Mouse (Mus musculus) ovary, adult 10 weeks (tissue): Measurements from ENCODE around the gene Zfp976. TPM values are rescaled to one million over a fixed set of nuclear protein-coding genes. Genes with fewer than 3 reads are reported as not detected.

Experiments used
- polyA plus RNA-seq: library from polyadenylated mRNA; stranded (reverse); fragments of 350-450 nt; fragmentation: Illumina TruSeq; extraction: RNeasy Lipid Tissue Mini Kit (QIAGEN cat#74804); gene quantifications from one replicate; pipeline ENCODE4 v1.2.3, GENCODE M21; 2014

Gene Zfp976
- 28.8 TPM for polyA plus RNA-seq

GRCm38 (mm10) chr7:42642152-42643115 lies at the start of gene Zfp976:
Zfp976 (minus strand) TSS chr7:42642588.

GRCm38 (mm10) chr7:42592413-42592812 lies 50.0 kb downstream of the Zfp976 start, which contains the start of gene Zfp977:
Zfp977 (minus strand) TSS chr7:42592547.

GRCm38 (mm10) chr7:42578488-42578887 lies 63.9 kb downstream of the Zfp976 start, which contains the start of gene Gm21028:
Gm21028 (minus strand) TSS chr7:42578588.

Other genes with a start within 250 kb of the Zfp976 start
- gene 4933421I07Rik, start 194.5 kb downstream of the Zfp976 start, polyA plus RNA-seq: not detected
- gene Zfp141, start 136.8 kb downstream of the Zfp976 start, polyA plus RNA-seq: 47.0 TPM
- gene Gm21028, start 64.0 kb downstream of the Zfp976 start, polyA plus RNA-seq: not detected
- 11.1 TPM for gene Zfp977, start 50.0 kb downstream of the Zfp976 start, polyA plus RNA-seq
- gene Zfp975, start 50.2 kb upstream of the Zfp976 start, polyA plus RNA-seq: 56.1 TPM
- gene Gm17067, start 84.4 kb upstream of the Zfp976 start, polyA plus RNA-seq: not detected
- gene Vmn2r62, start 150.9 kb upstream of the Zfp976 start, polyA plus RNA-seq: not detected
- gene Gm2381, start 224.6 kb upstream of the Zfp976 start, polyA plus RNA-seq: not detected